Mouse (Mus musculus) small intestine, adult 2 months (tissue): ENCODE data around the gene Ankrd2.

Experiments used
- CTCF ChIP-seq: fragments of 200-500 bp; IDR thresholded peaks from 2 replicates; pipeline ENCODE4 v1.5.1; 2012; ENCODE audit warnings: low read depth, mild to moderate bottlenecking, control low read depth, inconsistent platforms, low read length, moderate library complexity, mixed read lengths; ENCODE audit not compliant: insufficient replicate concordance, insufficient read length; ENCODE audit errors: extremely low read depth
- POLR2A ChIP-seq: fragments of 200-500 bp; IDR thresholded peaks from 2 replicates; pipeline ENCODE4 v1.6.1; 2012; ENCODE audit warnings: low read depth, mild to moderate bottlenecking, control low read depth, inconsistent platforms, low read length, moderate library complexity

DNA sequence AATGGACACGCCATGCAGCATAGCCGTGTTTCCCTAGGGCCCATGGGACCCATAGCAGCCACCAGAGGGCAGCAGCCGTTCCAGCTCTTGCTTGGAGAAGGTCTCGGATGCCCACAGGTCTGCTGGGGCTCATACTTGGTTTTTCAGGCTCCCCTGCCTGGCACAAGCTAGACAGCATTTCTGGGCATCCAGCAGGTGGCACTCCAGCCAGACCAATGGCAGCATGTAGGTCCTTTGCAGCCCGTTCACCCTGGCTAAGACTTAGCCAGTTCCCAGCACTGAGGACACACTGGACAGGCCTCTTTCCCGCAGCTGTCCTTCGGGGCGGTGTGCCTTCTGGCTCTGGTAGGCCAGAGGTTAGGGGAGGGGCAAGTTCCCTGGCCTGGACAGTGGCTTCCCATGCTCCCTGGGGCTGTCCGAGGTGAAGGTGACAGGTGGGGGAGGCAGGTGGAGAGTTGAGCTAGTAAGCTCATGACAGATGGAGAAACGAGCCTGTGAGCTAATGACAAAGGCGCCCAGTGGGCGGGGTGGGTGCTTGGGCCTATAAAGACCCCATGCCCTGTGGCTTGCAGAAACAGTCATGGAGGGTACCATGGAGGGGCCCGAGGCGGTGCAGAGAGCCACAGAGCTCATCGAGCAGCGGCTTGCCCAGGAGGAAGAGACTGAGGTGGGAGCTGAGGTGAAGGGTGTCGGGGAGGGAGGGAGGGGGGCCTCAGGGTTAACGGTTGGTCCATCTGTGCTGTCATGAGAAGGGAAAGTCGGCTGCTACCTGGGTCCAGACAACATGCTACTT, at the start of gene Ankrd2:
- peak; percentile 88 for TF ChIP-seq CTCF
- TF ChIP-seq POLR2A: peak; percentile 29; the same call in 1 of the 2 replicates
